Mouse (Mus musculus) c-Kit-positive CD71-negative TER-119-negative erythroid progenitor cells, embryonic 14.5 days (primary cell): ENCODE measurements around the gene Ift57.

Experiments
- DNase-seq: peaks from one replicate; pipeline ENCODE4 v3.0.0-alpha.2; 2013; ENCODE audit warnings: low read depth

Gene Ift57

DNA sequence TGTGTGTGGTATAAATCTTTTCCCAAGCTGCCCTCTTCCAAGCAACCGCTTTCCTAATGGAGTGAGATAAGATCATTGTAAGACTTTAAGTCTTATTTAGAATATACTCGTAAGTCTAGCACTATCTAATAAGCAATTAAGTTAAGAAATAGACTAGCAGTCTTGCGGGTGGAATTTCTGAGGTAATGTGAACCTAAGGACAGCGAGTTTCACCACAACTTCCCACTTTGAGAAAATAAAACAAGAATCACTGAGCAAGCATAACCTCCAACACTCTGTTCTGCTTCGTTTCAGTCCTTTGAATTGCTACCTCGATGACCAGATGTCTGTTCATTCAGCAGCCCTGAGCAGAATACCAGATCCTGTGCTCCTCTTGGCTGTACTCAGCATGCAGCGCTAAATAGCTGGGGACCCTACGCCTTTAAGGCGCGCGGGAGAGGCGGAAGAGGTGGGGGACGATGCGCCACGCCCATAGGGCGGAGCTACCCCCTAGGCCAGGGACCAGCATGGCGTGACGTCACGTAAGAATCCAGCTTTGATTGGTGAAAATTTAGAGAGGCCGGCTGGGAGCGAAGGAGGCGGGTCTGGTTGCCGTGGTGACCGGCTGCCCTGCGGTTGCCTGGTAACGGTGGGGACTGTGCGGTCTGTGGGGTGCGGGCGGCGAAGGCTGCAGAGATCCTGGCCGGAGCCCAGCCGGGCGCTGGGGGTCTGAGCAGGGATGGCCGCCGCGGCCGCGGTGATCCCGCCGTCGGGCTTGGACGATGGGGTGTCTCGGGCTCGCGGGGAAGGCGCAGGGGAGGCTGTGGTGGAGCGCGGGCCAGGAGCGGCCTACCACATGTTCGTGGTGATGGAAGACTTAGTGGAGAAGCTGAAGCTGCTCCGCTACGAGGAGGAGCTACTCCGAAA is at the start of gene Ift57:
Gene Ift57 (plus strand): TSS at position 614 of the 906 bp plus-strand sequence.
- DNase-seq = peak; percentile 98

DNA sequence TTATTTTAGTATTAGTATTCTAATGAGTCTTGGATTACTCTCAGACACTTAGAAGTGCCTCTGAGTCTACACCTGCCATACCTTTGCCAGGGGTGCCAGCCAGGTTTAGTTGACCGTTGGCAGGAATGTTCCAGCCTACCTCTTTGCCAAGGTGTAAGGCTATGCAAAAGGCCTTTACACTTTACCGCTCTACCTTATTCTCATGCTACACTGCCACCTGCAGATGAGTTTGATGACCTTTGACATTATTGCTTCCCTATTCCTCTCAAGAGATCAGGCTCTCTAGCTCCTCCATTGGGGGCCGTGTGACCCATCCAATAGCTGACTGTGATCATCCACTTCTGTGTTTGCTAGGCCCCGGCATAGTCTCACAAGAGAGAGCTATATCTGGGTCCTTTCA is 41.9 kb upstream of the Ift57 start:
- no peak for DNase-seq

DNA sequence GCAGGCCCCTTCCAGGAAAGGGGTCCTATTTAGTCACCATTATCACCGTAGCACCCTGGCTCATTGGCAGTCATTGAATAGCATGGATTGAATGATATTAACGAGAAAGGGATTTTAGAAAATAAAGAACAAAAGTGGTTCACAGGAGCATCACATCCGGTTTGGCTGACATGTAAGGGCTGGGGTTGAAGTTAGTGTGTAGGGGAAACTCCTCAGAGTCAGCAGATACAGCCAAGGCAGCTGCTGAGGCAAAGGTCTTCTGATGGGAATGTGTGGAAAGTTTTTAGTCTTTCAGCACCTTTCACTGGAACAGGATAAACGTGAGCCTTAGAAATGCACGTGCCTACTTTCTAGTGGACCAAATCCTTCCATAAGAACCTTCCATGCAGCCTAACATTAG is 41.0 kb upstream of the Ift57 start:
- DNase-seq = no peak

DNA sequence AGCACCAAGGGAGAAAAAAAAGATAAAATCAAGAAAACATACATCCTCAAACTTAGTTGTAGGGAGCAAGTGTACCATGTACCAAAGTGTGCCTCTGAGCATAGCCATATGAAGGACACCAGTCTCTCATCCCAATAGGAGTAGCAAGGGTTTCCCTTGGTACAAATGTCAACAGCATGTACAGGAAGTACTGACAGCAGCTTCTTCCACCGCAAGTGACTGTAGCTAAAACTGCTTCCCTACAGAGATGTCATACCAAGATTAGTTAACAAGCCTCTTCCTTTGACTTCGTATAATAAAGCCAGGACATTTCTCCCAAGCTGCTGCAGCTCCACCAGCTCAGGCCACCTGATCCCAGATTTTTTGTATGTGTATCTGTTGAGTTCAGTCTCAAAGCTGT is 39.9 kb upstream of the Ift57 start:
- no peak for DNase-seq

DNA sequence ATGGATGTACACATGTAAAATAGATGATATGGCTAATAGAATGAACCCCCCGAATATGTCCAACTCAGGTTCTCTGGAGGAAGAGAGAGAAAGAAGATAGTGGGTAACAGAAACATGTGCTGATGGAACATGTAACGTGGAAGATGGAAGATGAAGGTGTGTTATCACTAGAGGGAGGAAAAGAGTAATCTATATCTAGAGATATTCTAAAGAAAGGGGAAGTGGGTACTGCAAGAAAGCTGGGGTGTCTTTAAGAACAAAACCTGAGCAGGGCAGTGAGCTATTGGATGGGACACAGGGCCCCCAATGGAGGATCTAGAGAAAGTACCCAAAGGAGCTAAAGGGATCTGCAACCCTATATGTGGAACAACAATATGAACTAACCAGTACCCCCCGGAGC is 38.9 kb upstream of the Ift57 start:
- peak; percentile 4 for DNase-seq

DNA sequence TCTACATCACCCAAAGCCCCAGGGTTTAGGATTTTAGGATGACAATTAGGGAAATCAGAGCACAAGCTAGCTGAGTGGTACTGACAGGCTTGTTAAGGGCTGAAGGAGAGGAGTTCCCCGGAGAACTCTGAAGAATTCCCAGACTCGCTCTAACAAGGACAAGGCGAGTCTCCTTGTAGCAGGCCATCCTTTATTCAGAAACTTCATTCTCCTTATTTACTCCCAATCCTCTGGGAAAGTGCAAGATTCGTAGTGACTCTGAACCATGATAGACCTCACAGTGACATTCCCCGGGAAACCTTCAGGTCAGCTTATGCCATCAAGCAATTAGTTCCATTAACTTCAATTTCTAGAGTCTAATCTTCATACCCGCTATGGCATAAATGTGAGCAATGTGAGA is 36.8 kb upstream of the Ift57 start:
- no peak for DNase-seq

DNA sequence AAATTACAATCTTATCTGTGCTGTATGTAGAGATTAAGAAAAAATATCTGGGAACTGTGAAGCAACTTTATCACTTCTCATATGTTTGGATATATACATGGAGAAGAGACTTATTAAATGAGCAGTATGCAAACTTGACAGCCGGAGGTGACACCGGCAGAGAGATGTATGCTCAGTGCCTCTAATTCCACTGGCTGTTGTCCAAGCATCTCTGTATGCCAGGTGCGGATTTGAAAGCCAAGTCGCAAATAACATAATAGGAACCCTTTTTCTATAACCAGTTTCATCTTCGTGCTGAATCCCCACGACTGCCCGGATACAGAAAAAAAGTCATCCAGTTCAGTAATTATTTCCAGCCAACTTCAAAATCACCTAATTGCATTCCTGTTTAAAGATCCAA is 34.4 kb upstream of the Ift57 start:
- DNase-seq = no peak

DNA sequence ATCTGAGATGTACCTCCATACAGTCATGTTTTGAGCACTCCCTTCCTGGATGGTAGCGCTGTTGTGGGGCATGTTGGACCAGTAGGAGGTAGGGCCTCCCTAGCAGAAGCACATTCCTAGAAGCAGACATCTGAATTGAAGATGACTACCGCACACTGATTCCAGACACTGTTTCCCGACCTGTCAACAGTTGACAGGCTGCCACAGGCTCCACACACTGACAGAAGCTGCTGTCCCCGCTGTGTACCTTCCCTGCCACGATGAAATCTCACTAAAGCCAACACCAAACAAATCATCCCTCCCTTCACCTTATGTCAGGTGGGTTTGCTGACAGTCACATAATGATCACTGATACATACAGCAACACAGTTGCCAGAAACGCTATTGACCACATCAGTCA is 19.4 kb upstream of the Ift57 start:
- DNase-seq = no peak

DNA sequence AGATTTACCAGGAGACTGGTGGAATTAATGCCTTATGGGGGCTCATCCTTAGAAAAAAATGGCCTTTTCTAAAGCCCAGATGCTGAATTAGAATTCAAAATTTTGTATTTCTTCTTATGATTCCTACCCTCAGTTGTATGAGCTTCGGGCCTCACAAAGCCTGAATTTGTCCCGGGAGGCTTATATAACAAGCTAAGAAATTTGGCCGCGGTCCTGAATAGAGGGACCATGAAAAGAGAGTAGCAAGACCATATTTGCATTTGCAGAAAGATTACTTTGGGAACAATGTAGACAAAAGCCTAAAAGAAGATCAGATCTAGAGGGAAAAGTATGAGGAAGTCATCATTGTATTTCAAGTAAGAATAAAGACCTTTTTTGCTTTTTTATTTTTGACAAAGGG is 14.1 kb upstream of the Ift57 start:
- DNase-seq = no peak

DNA sequence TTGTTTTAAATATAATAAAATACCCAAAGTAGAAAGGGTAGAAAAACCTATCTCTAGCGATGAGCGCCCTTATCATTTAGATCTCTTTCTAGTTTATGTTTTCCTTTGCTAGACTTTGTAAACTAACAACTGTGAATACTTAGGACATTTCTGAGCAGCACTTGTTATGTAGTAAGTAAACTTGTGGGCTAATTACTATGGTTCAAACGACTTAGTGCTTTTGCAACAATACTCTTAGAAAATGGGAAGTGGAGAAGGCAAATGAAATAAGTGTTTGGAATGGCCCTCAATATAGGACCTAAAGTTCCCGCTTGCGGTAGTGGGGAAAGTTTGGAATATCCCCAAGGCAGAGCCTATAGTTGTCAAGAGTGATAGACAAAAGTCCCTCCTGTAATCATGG is 788 bp downstream of the Ift57 start:
- no peak for DNase-seq

DNA sequence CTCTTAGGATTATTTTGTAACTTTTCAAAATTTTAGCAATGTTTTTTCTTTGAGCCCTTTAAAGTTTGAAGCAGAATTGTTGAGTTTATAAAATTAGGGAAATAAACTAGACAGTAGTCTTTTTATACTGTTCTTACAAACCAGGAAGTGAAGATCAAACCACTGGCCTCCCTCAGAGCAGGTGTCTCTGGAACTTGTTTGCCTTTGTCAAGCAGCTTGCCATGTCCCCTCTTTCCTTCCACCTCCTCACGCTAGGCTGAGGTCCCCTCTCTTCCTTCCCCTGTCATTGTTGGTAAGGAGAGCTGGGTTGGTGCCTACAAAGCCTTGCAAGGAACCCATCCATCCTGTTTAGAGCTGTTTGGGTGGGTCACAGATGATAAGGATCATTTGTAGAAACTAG is 9.0 kb downstream of the Ift57 start:
- DNase-seq = no peak

DNA sequence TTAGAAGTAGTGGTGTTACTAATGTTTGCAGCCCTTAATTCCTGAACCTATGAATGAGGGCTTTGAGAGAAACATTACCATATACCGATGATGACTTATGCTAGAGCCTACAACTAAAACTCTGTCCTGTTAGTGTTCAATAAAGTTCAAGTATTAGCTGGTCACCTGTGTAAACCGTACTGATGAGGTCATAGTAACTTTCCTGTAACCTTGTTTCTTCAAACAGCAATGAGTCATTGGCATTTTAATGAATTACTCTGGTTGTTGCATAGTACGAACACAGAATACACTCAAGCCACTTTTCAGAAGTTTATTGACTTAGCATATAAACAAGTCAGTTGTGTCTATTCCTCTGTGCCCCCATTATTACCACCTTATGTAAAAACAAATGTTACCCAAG is 11.2 kb downstream of the Ift57 start:
- no peak for DNase-seq

DNA sequence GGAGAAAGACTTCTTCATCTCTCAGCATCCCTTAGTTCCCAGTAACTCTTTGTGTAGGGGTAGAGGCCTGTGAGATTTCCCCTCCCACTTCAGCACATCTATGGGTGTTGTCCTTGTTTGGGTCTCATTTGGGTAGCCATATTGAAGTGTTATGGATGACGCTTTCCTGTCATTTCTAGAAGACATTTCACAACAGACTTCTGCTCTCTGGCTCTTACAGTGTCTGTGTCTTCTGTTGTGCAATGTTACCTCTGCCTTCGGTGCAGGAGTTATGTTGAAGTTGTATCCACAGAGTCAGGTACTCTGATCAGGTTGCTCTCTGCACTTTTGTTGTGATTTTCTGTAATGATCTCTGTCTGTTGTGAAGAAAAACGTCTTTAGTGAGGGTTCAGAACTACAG is 14.3 kb downstream of the Ift57 start:
- no peak for DNase-seq

DNA sequence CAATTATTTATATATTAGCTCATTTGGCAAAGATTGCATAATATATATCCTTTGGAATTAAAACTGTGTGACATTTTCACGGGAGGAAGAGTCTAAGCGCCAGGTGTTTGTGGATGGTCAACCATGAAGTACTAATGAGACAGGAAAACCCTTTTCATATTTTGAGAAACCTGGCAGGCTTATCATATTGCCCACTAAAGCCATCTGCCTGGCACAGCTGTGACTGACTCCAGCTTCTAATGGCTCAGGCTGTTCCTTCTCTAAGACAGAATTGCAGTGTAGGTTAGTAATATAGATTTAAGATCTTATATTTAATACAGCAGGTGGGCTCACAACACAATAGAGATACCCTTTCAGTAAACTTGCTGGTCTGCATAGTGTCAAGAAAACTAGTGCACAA is 21.6 kb downstream of the Ift57 start:
- no peak for DNase-seq

DNA sequence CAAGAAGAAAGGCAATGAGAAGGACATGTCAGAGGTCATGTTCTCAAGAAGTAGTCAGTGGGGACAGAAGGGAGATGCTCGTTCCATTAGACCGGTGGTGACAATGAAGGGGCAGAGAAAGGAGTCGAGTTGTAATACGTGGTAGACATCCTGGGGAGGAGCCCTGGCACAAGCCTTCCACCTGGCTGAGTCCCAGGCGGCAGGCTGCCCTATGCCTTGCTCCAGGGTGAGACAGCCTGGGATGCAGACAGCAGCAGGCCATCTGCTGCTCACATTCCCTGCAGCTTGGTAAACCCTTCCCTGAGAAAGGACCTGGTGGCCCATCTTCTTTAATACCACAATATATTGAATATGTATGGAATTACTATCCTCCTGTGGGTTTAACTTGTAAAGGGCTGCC is 22.6 kb downstream of the Ift57 start:
- DNase-seq = no peak

DNA sequence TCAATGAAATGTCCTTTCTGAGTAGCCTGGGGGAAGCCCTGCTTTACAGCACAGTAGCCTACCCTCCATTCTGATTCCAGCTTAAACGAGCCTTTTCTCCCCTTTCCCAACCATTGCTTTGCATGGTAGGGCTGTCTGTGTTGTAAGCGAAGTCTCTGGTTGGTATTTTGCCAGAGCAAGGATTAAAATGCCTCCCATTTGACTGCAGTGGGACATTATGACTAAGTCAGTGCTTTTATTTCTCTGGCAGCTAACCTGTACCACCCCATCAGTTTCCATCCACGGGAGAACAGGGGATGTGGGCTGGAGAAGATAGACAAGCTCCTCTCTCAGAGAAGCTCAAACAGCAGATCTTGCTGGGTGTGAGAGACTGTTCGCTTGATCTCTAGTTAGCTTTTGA is 24.2 kb downstream of the Ift57 start:
- DNase-seq = no peak

DNA sequence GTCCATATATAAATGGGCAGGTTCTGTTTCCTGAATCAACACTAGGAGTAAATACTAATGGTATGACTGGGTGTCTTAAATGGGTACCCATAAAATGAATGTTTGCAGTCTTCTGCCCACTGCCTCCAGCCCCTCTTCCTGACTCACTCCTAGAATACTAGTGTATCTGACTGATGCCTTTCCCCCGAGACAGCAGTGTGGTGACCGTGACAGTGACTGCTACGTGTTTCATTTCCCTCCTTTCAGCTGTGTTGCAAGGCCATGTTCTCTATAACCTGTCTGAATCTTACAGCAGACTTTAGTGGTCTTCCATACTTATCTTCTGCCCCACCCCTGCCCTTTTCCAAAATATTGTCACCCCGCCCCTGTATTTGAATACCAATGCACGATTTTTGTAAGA is 25.2 kb downstream of the Ift57 start:
- no peak for DNase-seq

DNA sequence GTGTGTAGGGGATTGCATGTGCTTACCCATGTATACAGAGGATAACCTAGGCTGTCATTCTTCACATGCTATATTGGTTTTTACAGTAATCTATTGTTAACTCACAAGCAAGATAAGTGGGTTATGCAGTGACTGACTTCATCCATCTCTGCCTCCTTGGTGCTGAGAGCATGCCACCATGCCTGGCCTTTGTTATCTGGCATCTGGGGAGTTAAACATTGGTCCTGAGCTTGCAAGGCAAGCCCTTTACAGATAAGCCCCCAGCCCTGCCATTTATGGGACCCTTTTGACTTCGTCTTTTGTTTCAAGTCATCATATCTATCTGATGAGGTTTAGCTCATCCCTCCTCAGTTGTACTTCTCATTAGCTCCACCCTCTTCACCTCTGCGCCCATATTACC is 25.9 kb downstream of the Ift57 start:
- DNase-seq = no peak

DNA sequence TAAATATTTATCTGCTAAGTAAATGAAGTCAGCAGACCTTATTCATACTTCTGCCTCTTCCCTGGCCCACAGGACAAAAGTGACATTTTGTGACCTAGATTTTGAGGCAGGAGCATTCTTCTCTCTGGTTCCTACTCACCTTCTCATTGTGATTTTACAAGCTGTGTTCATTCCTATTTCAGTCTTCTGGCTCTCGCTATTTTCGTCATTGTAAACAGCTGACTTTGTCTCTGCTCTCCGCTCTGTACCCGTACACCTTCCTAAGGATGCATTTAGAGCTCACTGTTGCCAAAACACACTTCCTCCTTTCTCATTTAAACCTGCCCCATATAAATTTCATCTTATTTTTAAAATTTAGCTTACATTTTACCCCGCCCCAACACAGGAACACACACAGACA is 26.4 kb downstream of the Ift57 start:
- DNase-seq = no peak

DNA sequence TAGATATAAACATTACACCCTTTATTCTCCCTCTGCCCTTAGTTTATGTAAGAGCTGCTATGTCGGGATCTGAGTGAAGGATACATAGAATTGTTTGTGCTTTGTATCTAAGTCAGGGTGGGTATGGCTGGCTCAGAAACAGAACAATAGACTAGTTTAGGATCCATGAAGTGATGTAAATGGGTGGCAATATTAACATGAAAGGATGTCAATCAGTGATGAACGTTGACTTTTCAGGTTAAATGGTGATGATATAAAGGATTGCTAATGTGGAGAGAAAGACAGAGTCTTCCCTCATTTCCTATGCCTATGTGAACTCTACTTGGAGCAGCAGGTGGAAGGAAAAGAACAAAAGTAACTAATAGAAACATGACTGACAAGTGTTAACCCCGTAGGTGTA is 27.2 kb downstream of the Ift57 start:
- DNase-seq = no peak

DNA sequence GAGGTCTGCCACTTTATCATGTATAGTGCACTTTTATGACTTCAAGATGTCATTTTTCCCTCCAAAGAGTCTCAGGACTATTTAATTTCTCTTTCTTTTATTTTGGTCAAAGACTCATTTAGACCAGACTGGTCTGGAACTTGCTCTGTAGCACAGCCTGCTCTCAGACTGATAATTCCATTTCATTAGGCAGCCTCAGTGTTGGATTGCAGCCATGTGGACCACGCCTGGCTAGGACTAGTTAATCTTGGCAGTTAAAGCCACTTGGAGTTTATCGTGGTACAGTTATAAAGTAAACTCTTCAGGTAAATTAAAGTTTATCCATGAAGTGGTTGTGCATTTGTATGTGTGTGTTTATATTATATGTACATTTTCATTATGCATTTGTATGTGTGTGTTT is 27.7 kb downstream of the Ift57 start:
- DNase-seq = no peak

DNA sequence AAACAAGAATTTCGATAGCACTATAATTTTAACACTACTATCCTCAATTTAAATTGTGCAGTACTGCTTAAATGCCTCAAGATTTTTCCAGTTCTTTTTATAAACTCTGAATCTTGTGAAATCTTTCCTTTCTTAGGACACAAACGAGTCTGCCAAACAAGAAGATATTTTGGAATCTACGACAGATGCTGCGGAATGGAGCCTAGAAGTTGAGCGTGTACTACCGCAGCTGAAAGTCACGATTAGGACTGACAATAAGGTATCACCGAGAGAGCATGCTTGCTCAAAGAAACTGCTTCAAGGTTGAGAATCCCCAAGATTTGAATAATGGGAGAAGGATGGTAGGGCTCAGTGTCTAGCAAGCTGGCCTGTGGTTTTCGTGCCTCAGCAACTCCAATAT is 37.5 kb downstream of the Ift57 start:
- DNase-seq = no peak

DNA sequence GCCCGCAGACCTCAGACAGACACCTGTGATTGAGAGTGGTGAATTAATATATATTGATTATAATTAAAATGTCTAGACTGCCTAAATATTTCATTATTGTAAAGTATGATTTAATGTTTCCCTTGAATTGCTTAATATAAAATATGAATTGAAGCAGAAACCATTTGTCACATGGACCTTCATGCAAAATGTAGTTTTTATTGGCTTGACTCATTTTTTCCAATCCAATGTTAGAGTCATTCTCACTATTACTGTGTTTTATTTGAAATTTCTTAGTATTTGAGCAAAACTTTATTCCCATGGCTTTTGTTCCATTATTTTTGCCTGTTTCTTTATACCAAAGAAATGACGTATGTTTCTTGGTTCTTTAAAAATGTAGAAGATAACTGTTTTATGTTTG is 48.3 kb downstream of the Ift57 start:
- no peak for DNase-seq

DNA sequence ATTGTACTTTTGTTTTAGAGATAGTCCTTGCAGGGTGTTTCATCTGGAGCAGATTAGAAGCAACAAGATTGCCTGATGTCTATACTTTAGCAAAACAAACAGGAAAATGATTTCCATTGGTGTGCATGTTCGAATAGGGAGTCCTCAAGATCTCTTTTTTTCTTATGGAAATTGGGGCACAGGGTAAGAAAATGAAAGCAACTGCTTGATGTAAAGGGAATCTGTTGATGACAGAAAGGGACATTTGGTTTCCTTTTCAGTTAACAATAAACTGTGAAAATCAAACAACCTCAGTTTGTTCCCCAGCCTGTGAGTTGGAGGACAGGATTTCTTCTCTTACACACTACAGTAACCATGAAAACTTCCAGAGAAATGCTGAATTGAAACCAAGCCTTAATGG is 53.9 kb downstream of the Ift57 start:
- no peak for DNase-seq
